Mouse (Mus musculus): ENCODE results near the gene Rnf150.

- TF ChIP-seq CTCF (IDR thresholded peaks at IDR 0.05; ENCODE audit: low read depth) (no peak), EP300 (optimal IDR thresholded peaks at IDR 0.05) (no peak)
Measured at GRCm38 (mm10) chr8:83046912-83047311, 183.8 kb downstream of the Rnf150 start.

All from stomach, postnatal 0 days (tissue).